In the genomic region with DNA sequence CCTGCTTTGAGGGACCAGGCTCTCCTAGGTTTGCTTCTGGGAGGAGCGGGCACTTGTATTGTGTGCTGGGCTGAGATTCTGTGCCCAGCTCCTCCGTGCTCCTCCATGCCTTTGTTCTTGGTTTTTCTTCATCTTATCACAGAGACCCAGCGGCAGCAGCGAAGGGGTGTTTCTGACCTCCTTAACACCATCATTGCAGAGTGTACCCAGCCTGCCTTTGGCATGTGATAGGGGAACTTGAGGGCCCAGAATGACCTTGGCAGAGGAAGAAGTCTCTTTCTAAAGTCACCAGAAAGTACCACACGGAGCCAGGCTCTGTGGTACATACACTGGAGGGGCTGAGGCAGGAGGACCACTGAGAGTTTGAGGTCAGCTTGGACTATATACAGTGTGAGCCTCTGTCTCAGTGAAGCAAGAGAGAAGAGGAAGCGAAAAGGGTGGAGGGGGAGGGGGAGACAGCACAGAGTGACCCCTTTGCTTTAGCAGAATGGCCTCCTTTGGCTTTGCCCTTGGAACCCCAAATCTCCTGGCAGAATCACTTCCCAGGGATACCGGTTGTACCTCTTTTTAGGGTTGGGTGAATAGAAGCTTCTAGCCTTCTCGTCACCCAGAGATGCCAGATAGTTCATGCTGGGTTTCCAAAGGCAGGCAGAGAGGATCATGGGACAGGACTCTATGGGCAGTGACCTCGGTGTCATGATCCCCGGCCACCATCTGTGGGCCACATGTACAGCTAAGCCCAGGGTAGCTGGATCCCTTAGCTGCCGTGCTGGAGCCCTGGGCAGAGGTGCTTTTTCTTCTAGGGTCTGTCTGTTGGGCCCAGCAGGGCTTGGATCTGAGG, we compare ENCODE assay signal across 10 mouse cellular contexts.
A peak's percentile ranks its signal among the peaks of the same experiment; 100 is the strongest.
DNase-seq lines count a peak whose midpoint lies in the region; ATAC-seq and TF ChIP-seq lines count a peak whose summit lies in the region.
"Had no signal": no experiment of that assay in that cellular context is flagged by ENCODE, and none has a peak within 500 bp of the region (broad histone marks: within the 10 kb centered on the region; RNA-seq: fewer than 3 reads in every experiment).

No protein-coding gene starts in this region.

- TF ChIP-seq CTCF in kidney, postnatal 0 days (IDR thresholded peaks at IDR 0.05; ENCODE audit: low read depth) = no peak

- no peaks in the 10 kb centered on the region for H3K9me3 ChIP-seq in heart, embryonic 10.5 days
- no peaks in the 10 kb centered on the region for H3K9me3 ChIP-seq in kidney, postnatal 0 days (replicated peaks; ENCODE audit: low read length)
- no peaks in the 10 kb centered on the region for H3K9me3 ChIP-seq in embryonic facial prominence, embryonic 13.5 days

- H3K27me3 ChIP-seq in heart, embryonic 10.5 days (ENCODE audit: insufficient read depth, poor library complexity, severe bottlenecking) = 0 out of 2 replicates have a peak, but pooled peaks cover 7% of the 10 kb centered on the region
- no peaks in the 10 kb centered on the region for H3K27me3 ChIP-seq in kidney, postnatal 0 days (ENCODE audit: insufficient read depth, low read length)
- no peaks in the 10 kb centered on the region for H3K27me3 ChIP-seq in embryonic facial prominence, embryonic 13.5 days

- H3K4me3 ChIP-seq in heart, embryonic 10.5 days = no peak overlapping the region
- no peak overlapping the region for H3K4me3 ChIP-seq in kidney, postnatal 0 days (replicated peaks; ENCODE audit: low read depth, low read length)
- H3K4me3 ChIP-seq in embryonic facial prominence, embryonic 13.5 days = no peak overlapping the region
- H3K4me3 ChIP-seq: left cerebral cortex, adult 2 months had no signal

- ATAC-seq in kidney, postnatal 0 days (replicated peaks; ENCODE audit: low FRiP score, low read depth) = no peak
- ATAC-seq in embryonic facial prominence, embryonic 13.5 days (ENCODE audit: insufficient number of reproducible peaks, insufficient read depth, low FRiP score, low TSS enrichment, low read depth) = no peak
- peak; percentile 34; the same call in 1 of the 2 replicates for ATAC-seq in megakaryocyte-erythroid progenitor cell, adult 5-6 weeks (replicated peaks; ENCODE audit: low FRiP score, low TSS enrichment, poor library complexity, severe bottlenecking)
- no peak for ATAC-seq in cerebellum, adult (ENCODE audit: insufficient number of reproducible peaks, low FRiP score, low TSS enrichment)
- ATAC-seq: midbrain, embryonic 16.5 days had no signal

- H3K27ac ChIP-seq in heart, embryonic 10.5 days = peak overlapping the region; percentile 72
- H3K27ac ChIP-seq in kidney, postnatal 0 days = no peak overlapping the region
- H3K27ac ChIP-seq in embryonic facial prominence, embryonic 13.5 days = peak overlapping the region; percentile 89
- H3K27ac ChIP-seq: left cerebral cortex, adult 2 months had no signal

- H3K9ac ChIP-seq in kidney, postnatal 0 days (ENCODE audit: low read depth, low read length) = 0 out of 2 replicates have a peak overlapping the region, but pooled peaks have one; percentile 23
- peak overlapping the region; percentile 59 for H3K9ac ChIP-seq in embryonic facial prominence, embryonic 13.5 days

- DNase-seq in heart, embryonic 10.5 days (ENCODE audit: low spot score) = no peak
- no peak for DNase-seq in heart, postnatal 14 days
- DNase-seq in kidney, postnatal 0 days (ENCODE audit: low spot score) = no peak
- DNase-seq in kidney, postnatal 36 days = no peak
- no peak for DNase-seq in thymus, adult 18-20 months

- intact Hi-C loops in heart, postnatal 14 days (cut with DNase I) = no loop called here

- no peaks in the 10 kb centered on the region; the same call in 1 of the 2 replicates for H3K36me3 ChIP-seq in heart, embryonic 10.5 days
- no peaks in the 10 kb centered on the region for H3K36me3 ChIP-seq in kidney, postnatal 0 days (ENCODE audit: insufficient read depth, low read length)
- H3K36me3 ChIP-seq in embryonic facial prominence, embryonic 13.5 days = peaks cover 12% of the 10 kb centered on the region

- H3K4me1 ChIP-seq in heart, embryonic 10.5 days = peaks cover 74% of the 10 kb centered on the region
- peaks cover 48% of the 10 kb centered on the region for H3K4me1 ChIP-seq in kidney, postnatal 0 days (replicated peaks; ENCODE audit: insufficient read depth, low read length)
- H3K4me1 ChIP-seq in embryonic facial prominence, embryonic 13.5 days = peaks cover 99% of the 10 kb centered on the region

- WGBS in heart, embryonic 10.5 days = 61% methylated on average over 11 of the region's 11 CpGs
- WGBS in kidney, postnatal 0 days = 65% methylated on average over 11 of the region's 11 CpGs
- WGBS in embryonic facial prominence, embryonic 13.5 days = 61% methylated on average over 11 of the region's 11 CpGs

- no peak overlapping the region for H3K4me2 ChIP-seq in kidney, postnatal 0 days (ENCODE audit: low read length)
- H3K4me2 ChIP-seq in embryonic facial prominence, embryonic 13.5 days = no peak overlapping the region
